Comparison of ENCODE assay signal across 25 mouse cellular contexts in the genomic region with DNA sequence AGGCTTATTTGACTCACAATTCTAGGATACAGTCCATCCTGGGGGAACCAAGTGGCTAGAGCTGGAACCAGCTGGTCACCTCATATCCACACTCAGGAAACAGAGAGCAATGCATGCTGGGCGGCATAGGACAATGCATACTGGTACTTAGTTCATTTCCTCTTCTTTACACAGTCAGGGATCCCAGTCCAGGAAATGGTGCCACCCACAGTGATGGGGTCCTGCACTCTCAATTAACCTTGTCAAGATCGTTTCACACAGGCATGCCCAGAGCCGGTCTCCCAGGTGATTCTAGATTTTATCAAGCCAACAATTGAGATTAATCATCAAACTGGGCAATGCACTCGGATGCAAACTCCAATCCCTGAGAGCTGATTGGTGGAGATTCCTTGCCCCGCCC.
DNase-seq lines count a peak whose midpoint lies in the region; ATAC-seq lines count a peak whose summit lies in the region.
"Had no signal": no experiment of that assay in that cellular context is flagged by ENCODE, and none has a peak within 500 bp of the region (broad histone marks: within the 10 kb centered on the region; RNA-seq: fewer than 3 reads in every experiment).

No protein-coding gene starts in this region.

- H3K36me3 ChIP-seq in kidney, embryonic 15.5 days = no peaks in the 10 kb centered on the region
- H3K36me3 ChIP-seq: heart, embryonic 13.5 days; hindbrain, embryonic 10.5 days; hindbrain, embryonic 15.5 days had no signal

- WGBS in kidney, embryonic 15.5 days = 58% methylated on average over 5 of the region's 5 CpGs

- no peaks in the 10 kb centered on the region for H3K4me1 ChIP-seq in kidney, embryonic 15.5 days
- H3K4me1 ChIP-seq: heart, embryonic 13.5 days; hindbrain, embryonic 10.5 days; hindbrain, embryonic 15.5 days had no signal

- DNase-seq in kidney, adult 11 months = peak; percentile 28
- DNase-seq in kidney, adult 18-20 months = no peak
- peak; percentile 11 for DNase-seq in testis, postnatal 14 days (ENCODE audit: low spot score)
- no peak for DNase-seq in testis, postnatal 10 days (ENCODE audit: low spot score)
- no peak for DNase-seq in embryo, embryonic 10 days (ENCODE audit: low spot score)
- DNase-seq: adrenal gland, postnatal 14 days; cerebellum, adult 11-12 months; cerebellum, adult 9-11 months; heart, postnatal 10 days; left cerebral cortex, postnatal 4 days; lung, adult 2 months; lung, postnatal 10 days; midbrain, embryonic 14.5 days; right cerebral cortex, postnatal 25 days; thymus, adult 2 months; thymus, postnatal 36 days had no signal

- no peaks in the 10 kb centered on the region for H3K9me3 ChIP-seq in kidney, embryonic 15.5 days (replicated peaks)
- H3K9me3 ChIP-seq: heart, embryonic 13.5 days; hindbrain, embryonic 10.5 days; hindbrain, embryonic 15.5 days had no signal

- peak; percentile 73; the same call in 1 of the 2 replicates for ATAC-seq in kidney, embryonic 15.5 days (replicated peaks; ENCODE audit: low FRiP score)
- no peak for ATAC-seq in activated CD4-positive, CD25-positive, alpha-beta regulatory T cell, adult 4 months
- ATAC-seq: forebrain, embryonic 16.5 days had no signal

- no peak overlapping the region for H3K27ac ChIP-seq in kidney, embryonic 15.5 days
- H3K27ac ChIP-seq: heart, embryonic 13.5 days; hindbrain, embryonic 10.5 days; hindbrain, embryonic 15.5 days; liver, embryonic 14.5 days; macrophage had no signal

- no peak overlapping the region for H3K9ac ChIP-seq in kidney, embryonic 15.5 days
- H3K9ac ChIP-seq: heart, embryonic 13.5 days; hindbrain, embryonic 15.5 days; liver, embryonic 14.5 days had no signal

- H3K4me3 ChIP-seq in kidney, embryonic 15.5 days (replicated peaks) = no peak overlapping the region
- H3K4me3 ChIP-seq: erythroblast, embryonic 14.5 days; heart, embryonic 13.5 days; hindbrain, embryonic 10.5 days; hindbrain, embryonic 15.5 days had no signal

- no peaks in the 10 kb centered on the region for H3K27me3 ChIP-seq in kidney, embryonic 15.5 days
- H3K27me3 ChIP-seq: hindbrain, embryonic 15.5 days had no signal

- H3K4me2 ChIP-seq in kidney, embryonic 15.5 days = no peak overlapping the region
- H3K4me2 ChIP-seq: heart, embryonic 13.5 days; hindbrain, embryonic 15.5 days had no signal

Comparison
In these comparisons a context has a peak if more than half of its experiments do, and no peak if none do; other contexts are left out.
1. DNase-seq: peak in kidney, adult 11 months (single experiment) and testis, postnatal 14 days (single experiment); none in kidney, adult 18-20 months (single experiment), testis, postnatal 10 days (single experiment) and embryo, embryonic 10 days (single experiment).